Mouse (Mus musculus) MEL (cell line): ENCODE results near the gene Shh. TPM values are rescaled to one million over a fixed set of nuclear protein-coding genes. Genes with fewer than 3 reads are reported as not detected.

Experiments used
- DNase-seq: peaks from one replicate; pipeline ENCODE4 v3.0.0; 2011; ENCODE audit warnings: low read depth, low spot score
- H3K27ac ChIP-seq: 2 replicates; pipeline ENCODE4 v1.5.1; 2012; ENCODE audit warnings: low read depth, mild to moderate bottlenecking, control low read depth, low read length, moderate library complexity; ENCODE audit not compliant: control insufficient read depth
- H3K27me3 ChIP-seq, 2 experiments: fragments of 150-350 bp in 1 of 2; sonication (generic) in 1 of 2; 2 replicates each; pipeline ENCODE4 v1.6.1; 2012; ENCODE audit warnings: low read length in 2 of 2, mild to moderate bottlenecking in 2 of 2, improper control_type of control experiment in 1 of 2, moderate library complexity in 1 of 2; ENCODE audit not compliant: insufficient read depth in 2 of 2, control insufficient read depth in 1 of 2
- H3K36me3 ChIP-seq, 2 experiments: 2 replicates each; pipeline ENCODE4 v1.6.1; 2012 to 2014; ENCODE audit warnings: low read length in 2 of 2, improper control_type of control experiment in 1 of 2, inconsistent platforms in 1 of 2, mild to moderate bottlenecking in 1 of 2; ENCODE audit not compliant: insufficient read depth in 2 of 2, control insufficient read depth in 1 of 2
- H3K4me1 ChIP-seq, 2 experiments: fragments of 150-350 bp in 1 of 2; sonication (generic) in 1 of 2; 2 replicates each; pipeline ENCODE4 v1.6.1; 2012; ENCODE audit warnings: low read length in 2 of 2, improper control_type of control experiment in 1 of 2, mild to moderate bottlenecking in 1 of 2; ENCODE audit not compliant: insufficient read depth in 2 of 2, control insufficient read depth in 1 of 2
- H3K4me3 ChIP-seq, 2 experiments: fragments of 150-350 bp in 1 of 2; sonication (generic) in 1 of 2; 2 replicates each; pipeline ENCODE4 v1.5.1; 2012; ENCODE audit warnings: low read depth in 2 of 2, low read length in 2 of 2, mild to moderate bottlenecking in 2 of 2, moderate library complexity in 2 of 2, control low read depth in 1 of 2, improper control_type of control experiment in 1 of 2; ENCODE audit not compliant: control insufficient read depth in 1 of 2, insufficient read depth in 1 of 2
- H3K79me2 ChIP-seq: 2 replicates; pipeline ENCODE4 v1.6.1; 2012; ENCODE audit warnings: mild to moderate bottlenecking, low read length, moderate library complexity; ENCODE audit not compliant: control insufficient read depth, poor library complexity, insufficient read depth
- H3K9ac ChIP-seq: 2 replicates; pipeline ENCODE4 v1.6.1; 2012; ENCODE audit warnings: low read depth, mild to moderate bottlenecking, control low read depth, low read length, moderate library complexity; ENCODE audit not compliant: control insufficient read depth, poor library complexity, severe bottlenecking
- H3K9me3 ChIP-seq: fragments of 150-350 bp; sonication (generic); replicated peaks from 2 replicates; pipeline ENCODE4 v1.6.1; 2012; ENCODE audit warnings: mild to moderate bottlenecking, low read length, improper control_type of control experiment, moderate library complexity; ENCODE audit not compliant: insufficient read depth
- BHLHE40 ChIP-seq: IDR thresholded peaks from 2 replicates; pipeline ENCODE4 v1.6.1; 2012; ENCODE audit warnings: low read depth, mild to moderate bottlenecking, inconsistent platforms, low read length, improper control_type of control experiment, borderline replicate concordance
- CHD1 ChIP-seq: IDR thresholded peaks from 2 replicates; pipeline ENCODE4 v1.6.1; 2012; ENCODE audit warnings: low read depth, mild to moderate bottlenecking, inconsistent platforms, low read length, improper control_type of control experiment
- CHD2 ChIP-seq: IDR thresholded peaks from 2 replicates; pipeline ENCODE4 v1.6.1; 2011; ENCODE audit warnings: low read length, improper control_type of control experiment
- CTCF ChIP-seq, 3 experiments: IDR thresholded peaks in 2 of 3; conservative IDR thresholded peaks in 1 of 3; 2 replicates each; pipeline ENCODE4 v1.5.1; 2011 to 2012; ENCODE audit warnings: low read length in 3 of 3, low read depth in 2 of 3, mild to moderate bottlenecking in 2 of 3, improper control_type of control experiment in 1 of 3, inconsistent platforms in 1 of 3, mixed read lengths in 1 of 3, moderate library complexity in 1 of 3; ENCODE audit not compliant: control insufficient read depth in 1 of 3, insufficient read depth in 1 of 3, poor library complexity in 1 of 3, severe bottlenecking in 1 of 3
- ELF1 ChIP-seq: IDR thresholded peaks from 2 replicates; pipeline ENCODE4 v1.6.1; 2014; ENCODE audit warnings: low read depth, mild to moderate bottlenecking, inconsistent platforms, low read length, improper control_type of control experiment, moderate library complexity
- ETS1 ChIP-seq: IDR thresholded peaks from 2 replicates; pipeline ENCODE4 v1.6.1; 2012; ENCODE audit warnings: low read depth, mild to moderate bottlenecking, inconsistent platforms, low read length, improper control_type of control experiment, moderate library complexity
- GATA1 ChIP-seq: IDR thresholded peaks from 2 replicates; pipeline ENCODE4 v1.6.1; 2011; ENCODE audit warnings: low read depth, low read length, improper control_type of control experiment
- JUND ChIP-seq: IDR thresholded peaks from 2 replicates; pipeline ENCODE4 v1.6.1; 2011; ENCODE audit warnings: low read depth, mild to moderate bottlenecking, improper control_type of control experiment, low read length
- MAZ ChIP-seq: IDR thresholded peaks from 2 replicates; pipeline ENCODE4 v1.6.1; 2012; ENCODE audit warnings: low read depth, mild to moderate bottlenecking, inconsistent platforms, low read length, improper control_type of control experiment
- MEF2A ChIP-seq: IDR thresholded peaks from 2 replicates; pipeline ENCODE4 v1.6.1; 2014; ENCODE audit warnings: low read depth, mild to moderate bottlenecking, inconsistent platforms, low read length, improper control_type of control experiment; ENCODE audit not compliant: poor library complexity, insufficient replicate concordance, severe bottlenecking; ENCODE audit errors: extremely low read depth
- MXI1 ChIP-seq: IDR thresholded peaks from 2 replicates; pipeline ENCODE4 v1.6.1; 2011; ENCODE audit warnings: mild to moderate bottlenecking, low read depth, low read length, improper control_type of control experiment
- MYC ChIP-seq: IDR thresholded peaks from 2 replicates; pipeline ENCODE4 v1.6.1; 2011; ENCODE audit warnings: low read depth, mild to moderate bottlenecking, low read length, improper control_type of control experiment, moderate library complexity
- NRF1 ChIP-seq: IDR thresholded peaks from 2 replicates; pipeline ENCODE4 v1.6.1; 2014; ENCODE audit warnings: low read depth, mild to moderate bottlenecking, inconsistent platforms, low read length, improper control_type of control experiment, moderate library complexity; ENCODE audit not compliant: poor library complexity, insufficient read depth, severe bottlenecking
- POLR2A ChIP-seq, 2 experiments: IDR thresholded peaks; 2 replicates each; pipeline ENCODE4 v1.6.1; 2011 to 2012; ENCODE audit warnings: low read length in 2 of 2, mild to moderate bottlenecking in 2 of 2, control low read depth in 1 of 2, improper control_type of control experiment in 1 of 2, low read depth in 1 of 2, moderate library complexity in 1 of 2; ENCODE audit not compliant: control insufficient read depth in 1 of 2, insufficient read depth in 1 of 2, poor library complexity in 1 of 2
- POLR2AphosphoS5 ChIP-seq: IDR thresholded peaks from 2 replicates; pipeline ENCODE4 v1.6.1; 2012; ENCODE audit warnings: low read depth, borderline replicate concordance, mild to moderate bottlenecking, inconsistent platforms, low read length, moderate library complexity, mixed read lengths
- RCOR1 ChIP-seq: IDR thresholded peaks from 2 replicates; pipeline ENCODE4 v1.6.1; 2012; ENCODE audit warnings: low read depth, mild to moderate bottlenecking, inconsistent platforms, low read length, improper control_type of control experiment
- TAL1 ChIP-seq: IDR thresholded peaks from 2 replicates; pipeline ENCODE4 v1.6.1; 2012; ENCODE audit warnings: mild to moderate bottlenecking, inconsistent platforms, low read length, moderate library complexity, mixed read lengths
- TBP ChIP-seq: IDR thresholded peaks from 2 replicates; pipeline ENCODE4 v1.8.0; 2011; ENCODE audit warnings: low read depth, low read length, improper control_type of control experiment
- TCF12 ChIP-seq: IDR thresholded peaks from 2 replicates; pipeline ENCODE4 v1.6.1; 2014; ENCODE audit warnings: low read depth, mild to moderate bottlenecking, inconsistent platforms, low read length, improper control_type of control experiment, moderate library complexity
- UBTF ChIP-seq: IDR thresholded peaks from 2 replicates; pipeline ENCODE4 v1.6.1; 2012; ENCODE audit warnings: low read depth, mild to moderate bottlenecking, inconsistent platforms, low read length, improper control_type of control experiment, moderate library complexity, borderline replicate concordance; ENCODE audit not compliant: insufficient read depth
- USF2 ChIP-seq, 2 experiments: IDR thresholded peaks; 2 replicates each; pipeline ENCODE4 v1.6.1; 2011 to 2012; ENCODE audit warnings: improper control_type of control experiment in 2 of 2, low read length in 2 of 2, borderline replicate concordance in 1 of 2, inconsistent platforms in 1 of 2, low read depth in 1 of 2, mild to moderate bottlenecking in 1 of 2; ENCODE audit not compliant: insufficient read depth in 1 of 2
- ZC3H11A ChIP-seq: IDR thresholded peaks from 2 replicates; pipeline ENCODE4 v1.6.1; 2012; ENCODE audit warnings: low read depth, mild to moderate bottlenecking, inconsistent platforms, low read length, improper control_type of control experiment
- polyA plus RNA-seq, 2 experiments: library from polyadenylated mRNA; stranded (reverse) in 1 of 2; unstranded in 1 of 2; fragments of >175 nt in 1 of 2; fragments of >200 nt in 1 of 2; gene quantifications; 2 replicates each; pipeline versions ENCODE4 v1.2.1 to v1.2.4; 2012; ENCODE audit warnings: low replicate concordance in 2 of 2, low read depth in 1 of 2; ENCODE audit not compliant: insufficient read length in 2 of 2, insufficient read depth in 1 of 2, missing spikeins in 1 of 2
- total RNA-seq: library from RNA; depleted of rRNA; stranded (reverse); fragments of 300-350 nt; gene quantifications from 2 replicates; pipeline ENCODE4 v1.2.3, GENCODE M21; 2012

Shh gene
- total and polyA plus RNA-seq, 3 experiments = not detected

GRCm38 (mm10) chr5:28414076-28414475, 53.0 kb downstream of the Shh start:
- H3K4me3 ChIP-seq = no peak overlapping the region
- no peaks in the 10 kb centered on the region for H3K27me3 ChIP-seq
- no peak overlapping the region for H3K27ac ChIP-seq
- TF ChIP-seq GATA1 = no peak
- no peak for TF ChIP-seq ZC3H11A
- no peak for TF ChIP-seq POLR2AphosphoS5
- TF ChIP-seq TAL1 = no peak
- TF ChIP-seq MEF2A = no peak
- no peak for TF ChIP-seq USF2 (IDR thresholded peaks at IDR 0.05; ENCODE audit: borderline replicate concordance in 1 of 2, insufficient read depth in 1 of 2, low read depth in 1 of 2, low read length in 2 of 2)
- no peak for TF ChIP-seq TBP
- no peak for TF ChIP-seq UBTF
- TF ChIP-seq MXI1 = no peak
- TF ChIP-seq RCOR1 = no peak
- TF ChIP-seq CTCF (IDR thresholded peaks at IDR 0.05 in 2 of 3, conservative IDR thresholded peaks at IDR 0.05 in 1 of 3; ENCODE audit: control insufficient read depth in 1 of 3, insufficient read depth in 1 of 3, low read depth in 2 of 3, low read length in 3 of 3, poor library complexity in 1 of 3, severe bottlenecking in 1 of 3) = no peak
- TF ChIP-seq ETS1 = no peak
- TF ChIP-seq ELF1 = no peak
- H3K36me3 ChIP-seq = peaks cover 0 to 24% of the 10 kb centered on the region in 2 experiments; a peak in 2 of 4 replicates
- no peak for DNase-seq
- no peaks in the 10 kb centered on the region for H3K9me3 ChIP-seq
- H3K4me1 ChIP-seq = no peaks in the 10 kb centered on the region
- H3K9ac ChIP-seq = no peak overlapping the region
- H3K79me2 ChIP-seq = no peaks in the 10 kb centered on the region

- Histone ChIP-seq H3K36me3 (peaks cover 0 to 24% of the 10 kb centered on the region in 2 experiments; a peak in 2 of 4 replicates), H3K9me3 (no peaks in the 10 kb centered on the region)
- no peak for TF ChIP-seq TCF12
- TF ChIP-seq TBP = no peak
- no peak for TF ChIP-seq POLR2A (IDR thresholded peaks at IDR 0.05; ENCODE audit: control insufficient read depth in 1 of 2, insufficient read depth in 1 of 2, low read depth in 1 of 2, low read length in 2 of 2, poor library complexity in 1 of 2)
- no peak for TF ChIP-seq JUND
- no peak for TF ChIP-seq GATA1
- no peak for TF ChIP-seq RCOR1
- no peak for TF ChIP-seq ZC3H11A
- TF ChIP-seq MAZ = no peak
- no peak for TF ChIP-seq MYC
- no peak for TF ChIP-seq USF2 (IDR thresholded peaks at IDR 0.05; ENCODE audit: borderline replicate concordance in 1 of 2, insufficient read depth in 1 of 2, low read depth in 1 of 2, low read length in 2 of 2)
- TF ChIP-seq BHLHE40 = no peak
- no peak for TF ChIP-seq CTCF (IDR thresholded peaks at IDR 0.05 in 2 of 3, conservative IDR thresholded peaks at IDR 0.05 in 1 of 3; ENCODE audit: control insufficient read depth in 1 of 3, insufficient read depth in 1 of 3, low read depth in 2 of 3, low read length in 3 of 3, poor library complexity in 1 of 3, severe bottlenecking in 1 of 3)
- TF ChIP-seq CHD2 = no peak
- no peak for TF ChIP-seq NRF1
- no peak for TF ChIP-seq MXI1
- no peak for TF ChIP-seq CHD1
Measured at GRCm38 (mm10) chr5:28413533-28413932, 53.5 kb downstream of the Shh start.

More at GRCm38 (mm10) chr5:28413533-28413932, 53.5 kb downstream of the Shh start:
- no peak for DNase-seq
- Histone ChIP-seq H3K27ac (no peak overlapping the region), H3K79me2 (no peaks in the 10 kb centered on the region), H3K27me3 (no peaks in the 10 kb centered on the region), H3K4me1 (no peaks in the 10 kb centered on the region), H3K4me3 (no peak overlapping the region), H3K9ac (no peak overlapping the region)
